In the genomic region with DNA sequence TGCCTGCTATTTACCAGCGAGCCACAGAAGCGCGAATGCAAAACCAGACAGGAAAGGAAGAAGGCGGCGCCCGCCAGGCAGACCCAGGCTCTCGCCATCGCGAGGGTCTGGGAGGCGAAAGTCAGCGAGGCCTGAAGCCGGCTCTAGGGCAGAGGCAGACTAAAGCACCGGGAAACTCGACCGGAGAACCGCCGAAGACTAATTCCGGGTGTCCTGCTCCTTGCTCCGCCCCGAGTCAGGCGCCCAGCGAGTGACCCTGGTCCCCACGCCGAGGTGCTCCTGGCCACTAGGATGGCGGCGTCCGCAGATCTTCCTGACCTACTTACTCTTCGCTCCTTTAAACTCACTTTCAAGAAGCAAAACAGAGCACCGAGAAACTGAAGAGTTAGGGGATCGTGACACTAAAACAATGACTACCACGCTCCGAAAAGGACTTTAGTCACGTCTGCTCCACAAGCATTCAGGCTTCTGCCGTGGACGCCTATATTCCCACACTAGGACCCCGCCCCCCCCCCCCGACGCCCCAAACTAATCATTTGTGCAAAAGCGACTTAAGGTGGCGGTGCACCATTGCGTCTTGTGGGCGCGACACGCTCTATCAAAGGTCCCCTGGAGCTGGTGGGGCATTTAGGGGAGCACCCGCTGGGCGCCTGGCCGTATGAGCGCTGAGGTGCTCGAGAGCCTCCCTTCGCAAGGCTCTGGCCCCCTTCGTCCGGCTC, we compare ENCODE assay signal across 8 mouse cellular contexts. TPM values are rescaled to one million over a fixed set of nuclear protein-coding genes. Genes with fewer than 3 reads are reported as not detected.
DNase-seq lines count a peak whose midpoint lies in the region; ATAC-seq lines count a peak whose summit lies in the region.

Nhlrc3 (minus strand) TSS at position 287 of the 719 bp plus-strand sequence.
Proser1 (plus strand) TSS at position 621 of the 719 bp plus-strand sequence.

- peak within 1 kb of the TSS; percentile 86 for H3K9ac ChIP-seq in heart, embryonic 14.5 days (ENCODE audit: low read length)
- peak within 1 kb of the TSS; percentile 86 for H3K9ac ChIP-seq in liver, embryonic 13.5 days
- H3K9ac ChIP-seq in stomach, embryonic 16.5 days (ENCODE audit: low read length) = peak within 1 kb of the TSS; percentile 90

- peaks cover 9% of the 10 kb centered on the region for H3K4me1 ChIP-seq in brown adipose tissue, adult 24 weeks (ENCODE audit: control insufficient read depth, insufficient read depth, insufficient read length, low read length)
- peaks cover 2 to 35% of the 10 kb centered on the region in 2 experiments for H3K4me1 ChIP-seq in heart, embryonic 14.5 days (ENCODE audit: control insufficient read depth in 2 of 2, insufficient read depth in 2 of 2, low read length in 2 of 2)
- H3K4me1 ChIP-seq in liver, embryonic 13.5 days (replicated peaks) = peaks cover 47% of the 10 kb centered on the region
- peaks cover 18% of the 10 kb centered on the region for H3K4me1 ChIP-seq in stomach, embryonic 16.5 days (ENCODE audit: control insufficient read depth, insufficient read depth, low read length)

- H3K27ac ChIP-seq in brown adipose tissue, adult 24 weeks (replicated peaks; ENCODE audit: low read depth, low read length) = peak within 1 kb of the TSS; percentile 99
- peak within 1 kb of the TSS; percentile 76 to 98 for H3K27ac ChIP-seq in heart, embryonic 14.5 days (replicated peaks in 1 of 2; ENCODE audit: control insufficient read depth in 1 of 2, insufficient read depth in 1 of 2, low read depth in 2 of 2, low read length in 2 of 2)
- H3K27ac ChIP-seq in liver, embryonic 13.5 days = peak within 1 kb of the TSS; percentile 85
- peak within 1 kb of the TSS; percentile 88 for H3K27ac ChIP-seq in stomach, embryonic 16.5 days (ENCODE audit: low read length)

- under 1% methylated on average over 52 of the region's 52 CpGs for WGBS in heart, embryonic 14.5 days
- WGBS in liver, embryonic 13.5 days (ENCODE audit: insufficient replicate concordance) = 0% methylated on average over 52 of the region's 52 CpGs
- under 1% methylated on average over 52 of the region's 52 CpGs for WGBS in stomach, embryonic 16.5 days

- ATAC-seq in heart, embryonic 14.5 days (ENCODE audit: insufficient number of reproducible peaks, insufficient read depth, low FRiP score, low read depth) = peak; percentile 96
- peak; percentile 92 for ATAC-seq in liver, embryonic 13.5 days (ENCODE audit: low read depth)
- ATAC-seq in stomach, embryonic 16.5 days (ENCODE audit: insufficient read depth, low FRiP score) = peak; percentile 99

- H3K27me3 ChIP-seq in heart, embryonic 14.5 days (ENCODE audit: control insufficient read depth, insufficient read depth, low read length) = no peaks in the 10 kb centered on the region
- H3K27me3 ChIP-seq in liver, embryonic 13.5 days = no peaks in the 10 kb centered on the region
- H3K27me3 ChIP-seq in stomach, embryonic 16.5 days (ENCODE audit: control insufficient read depth, insufficient read depth, low read length) = no peaks in the 10 kb centered on the region

- no peaks in the 10 kb centered on the region for H3K9me3 ChIP-seq in heart, embryonic 14.5 days (ENCODE audit: control insufficient read depth, low read length)
- H3K9me3 ChIP-seq in liver, embryonic 13.5 days (replicated peaks) = no peaks in the 10 kb centered on the region
- no peaks in the 10 kb centered on the region for H3K9me3 ChIP-seq in stomach, embryonic 16.5 days (replicated peaks; ENCODE audit: control insufficient read depth, low read length)

- peaks cover 37% of the 10 kb centered on the region for H3K36me3 ChIP-seq in heart, embryonic 14.5 days (ENCODE audit: control insufficient read depth, insufficient read depth, low read length)
- peaks cover 28% of the 10 kb centered on the region for H3K36me3 ChIP-seq in liver, embryonic 13.5 days
- H3K36me3 ChIP-seq in stomach, embryonic 16.5 days (ENCODE audit: control insufficient read depth, insufficient read depth, low read length) = peaks cover 2% of the 10 kb centered on the region; the same call in 1 of the 2 replicates

- peak within 1 kb of the TSS; percentile 92 for H3K4me3 ChIP-seq in brown adipose tissue, adult 24 weeks (ENCODE audit: insufficient read depth, low read depth, low read length)
- H3K4me3 ChIP-seq in heart, embryonic 14.5 days (ENCODE audit: control insufficient read depth in 1 of 2, insufficient read depth in 1 of 2, low read depth in 1 of 2, low read length in 2 of 2) = peak within 1 kb of the TSS; percentile 80 to 100
- H3K4me3 ChIP-seq in liver, embryonic 13.5 days (replicated peaks) = peak within 1 kb of the TSS; percentile 93
- peak within 1 kb of the TSS; percentile 74 for H3K4me3 ChIP-seq in stomach, embryonic 16.5 days (replicated peaks; ENCODE audit: low read length)

- peak within 1 kb of the TSS; percentile 95 for H3K4me2 ChIP-seq in heart, embryonic 14.5 days (ENCODE audit: low read length)
- peak within 1 kb of the TSS; percentile 80 for H3K4me2 ChIP-seq in liver, embryonic 13.5 days
- H3K4me2 ChIP-seq in stomach, embryonic 16.5 days (ENCODE audit: low read depth, low read length) = peak within 1 kb of the TSS; percentile 78

- DNase-seq in CD4-positive, CD25-positive, alpha-beta regulatory T cell, adult 2 months (ENCODE audit: low read depth, low spot score) = peak; percentile 96
- DNase-seq in fat pad, adult 2 months (ENCODE audit: extremely low read depth, low read depth, low spot score) = peak; percentile 80
- peak; percentile 98 for DNase-seq in kidney, postnatal 14 days
- peak; percentile 83 for DNase-seq in liver, embryonic 13.5 days
- peak; percentile 91 for DNase-seq in neural tube, embryonic 10.5 days (ENCODE audit: extremely low spot score, low spot score)

RNA-seq across cellular contexts. Expression of gene Nhlrc3, which starts in this region (rescaled TPM):
- polyA plus RNA-seq in brown adipose tissue, adult 24 weeks (2012; ENCODE audit: insufficient read depth, insufficient read length, missing spikeins) = 6.9 and 7.0 TPM in 2 replicates
- 7.0 and 7.7 TPM in 2 replicates for polyA plus RNA-seq in heart, embryonic 14.5 days (2014; fragmentation: Nextera tagmentation; extraction: Ambion mirVana)
- 4.0 and 5.0 TPM in 2 replicates for polyA plus RNA-seq in liver, embryonic 13.5 days (2015; fragmentation: Nextera tagmentation; extraction: Ambion mirVana)
- polyA plus RNA-seq in stomach, embryonic 16.5 days (2015; fragmentation: Nextera tagmentation; extraction: Ambion mirVana) = 11.8 and 13.4 TPM in 2 replicates

RNA-seq across cellular contexts. Expression of gene Proser1, which starts in this region (rescaled TPM):
- 4.5 and 7.4 TPM in 2 replicates for polyA plus RNA-seq in brown adipose tissue, adult 24 weeks (2012; ENCODE audit: insufficient read depth, insufficient read length, missing spikeins)
- 11.4 and 13.3 TPM in 2 replicates for polyA plus RNA-seq in heart, embryonic 14.5 days (2014; fragmentation: Nextera tagmentation; extraction: Ambion mirVana)
- 4.9 and 5.4 TPM in 2 replicates for polyA plus RNA-seq in liver, embryonic 13.5 days (2015; fragmentation: Nextera tagmentation; extraction: Ambion mirVana)
- polyA plus RNA-seq in stomach, embryonic 16.5 days (2015; fragmentation: Nextera tagmentation; extraction: Ambion mirVana) = 13.6 and 15.8 TPM in 2 replicates

Comparison
In these comparisons a context has a peak if more than half of its experiments do, and no peak if none do; other contexts are left out.
1. Peak in every context shown above with its lines: DNase-seq, ATAC-seq, H3K4me3 ChIP-seq and H3K27ac ChIP-seq.